Mouse (Mus musculus): Measurements from ENCODE around the gene Arid2. TPM values are rescaled to one million over a fixed set of nuclear protein-coding genes. Genes with fewer than 3 reads are reported as not detected.
A peak's percentile ranks its signal among the peaks of the same experiment; 100 is the strongest.

Gene Arid2
- total and polyA plus RNA-seq, 3 experiments, result 20.3 to 31.2 (median 25.9) TPM

DNA sequence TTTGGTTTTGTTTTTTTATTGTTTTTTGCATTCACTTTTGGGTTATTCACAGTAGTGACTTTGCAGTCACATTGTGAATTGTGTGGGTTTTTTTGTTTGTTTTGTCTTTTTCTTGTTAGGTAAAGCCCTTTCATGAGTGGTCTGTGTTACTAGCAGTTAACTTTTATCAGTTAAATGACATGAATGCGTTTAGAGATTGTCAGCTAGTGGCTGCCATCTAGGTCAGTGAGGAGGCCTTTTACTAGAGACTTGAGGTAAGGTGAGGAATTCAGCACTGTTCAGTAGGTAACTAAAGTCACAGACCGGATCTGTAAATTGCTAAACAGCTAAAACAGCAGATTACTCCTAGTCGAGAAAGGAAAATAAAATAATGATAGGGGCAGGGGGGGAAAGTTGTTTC, 6.1 kb downstream of the Arid2 start:
- H3K79me2 ChIP-seq (ENCODE audit: control insufficient read depth, insufficient read depth, low read length, poor library complexity), result peaks cover 70% of the 10 kb centered on the region
- H3K27ac ChIP-seq (ENCODE audit: control insufficient read depth, low read depth, low read length), result no peak overlapping the region
- H3K4me3 ChIP-seq (ENCODE audit: control insufficient read depth in 1 of 2, insufficient read depth in 1 of 2, low read depth in 2 of 2, low read length in 2 of 2), result no peak overlapping the region
- no peak for DNase-seq (ENCODE audit: low read depth, low spot score)
- H3K9me3 ChIP-seq (replicated peaks; ENCODE audit: insufficient read depth, low read length), result no peaks in the 10 kb centered on the region
- H3K9ac ChIP-seq (ENCODE audit: control insufficient read depth, low read depth, low read length, poor library complexity, severe bottlenecking), result no peak overlapping the region
- peaks cover 2 to 26% of the 10 kb centered on the region in 2 experiments; a peak in 3 of 4 replicates for H3K4me1 ChIP-seq (ENCODE audit: control insufficient read depth in 1 of 2, insufficient read depth in 2 of 2, low read length in 2 of 2)
- TF ChIP-seq TAL1 (IDR thresholded peaks at IDR 0.05; ENCODE audit: low read length) (no peak), NRF1 (IDR thresholded peaks at IDR 0.05; ENCODE audit: insufficient read depth, low read depth, low read length, poor library complexity, severe bottlenecking) (no peak), POLR2A (IDR thresholded peaks at IDR 0.05; ENCODE audit: control insufficient read depth in 1 of 2, insufficient read depth in 1 of 2, low read depth in 1 of 2, low read length in 2 of 2, poor library complexity in 1 of 2) (no peak), CHD2 (IDR thresholded peaks at IDR 0.05; ENCODE audit: low read length) (no peak), MAFK (IDR thresholded peaks at IDR 0.05; ENCODE audit: borderline replicate concordance, low read depth, low read length) (no peak), USF1 (IDR thresholded peaks at IDR 0.05; ENCODE audit: low read depth, low read length) (no peak), E2F4 (IDR thresholded peaks at IDR 0.05; ENCODE audit: borderline replicate concordance, low read depth, low read length) (no peak), MYB (IDR thresholded peaks at IDR 0.05; ENCODE audit: low read depth, low read length) (no peak), MYC (IDR thresholded peaks at IDR 0.05; ENCODE audit: low read depth, low read length) (no peak), ZKSCAN1 (IDR thresholded peaks at IDR 0.05; ENCODE audit: low read depth, low read length) (no peak), MXI1 (IDR thresholded peaks at IDR 0.05; ENCODE audit: low read depth, low read length) (no peak), TCF12 (IDR thresholded peaks at IDR 0.05; ENCODE audit: low read depth, low read length) (0 out of 2 replicates have a peak, but pooled peaks have one; percentile 29), ELF1 (IDR thresholded peaks at IDR 0.05; ENCODE audit: low read depth, low read length) (no peak), ZC3H11A (IDR thresholded peaks at IDR 0.05; ENCODE audit: low read depth, low read length) (no peak), GATA1 (IDR thresholded peaks at IDR 0.05; ENCODE audit: low read depth, low read length) (peak; percentile 47), UBTF (IDR thresholded peaks at IDR 0.05; ENCODE audit: borderline replicate concordance, insufficient read depth, low read depth, low read length) (no peak), RAD21 (IDR thresholded peaks at IDR 0.05; ENCODE audit: low read depth, low read length) (no peak), MEF2A (IDR thresholded peaks at IDR 0.05; ENCODE audit: extremely low read depth, insufficient replicate concordance, low read depth, low read length, poor library complexity, severe bottlenecking) (no peak), EP300 (IDR thresholded peaks at IDR 0.05; ENCODE audit: low read depth in 1 of 2, low read length in 2 of 2) (peak in 1 of 2 experiments; percentile 50; a peak in 1 of 4 replicates), MAX (IDR thresholded peaks at IDR 0.05; ENCODE audit: low read length) (no peak), BHLHE40 (IDR thresholded peaks at IDR 0.05; ENCODE audit: borderline replicate concordance, low read depth, low read length) (no peak), SIN3A (IDR thresholded peaks at IDR 0.05; ENCODE audit: low read length) (no peak), ZNF384 (IDR thresholded peaks at IDR 0.05; ENCODE audit: low read depth, low read length) (peak; percentile 28; the same call in 1 of the 2 replicates), NELFE (IDR thresholded peaks at IDR 0.05; ENCODE audit: low read depth, low read length) (no peak), USF2 (IDR thresholded peaks at IDR 0.05; ENCODE audit: borderline replicate concordance in 1 of 2, insufficient read depth in 1 of 2, low read depth in 1 of 2, low read length in 2 of 2) (no peak), ETS1 (IDR thresholded peaks at IDR 0.05; ENCODE audit: low read depth, low read length) (no peak), POLR2AphosphoS2 (IDR thresholded peaks at IDR 0.05; ENCODE audit: low read length) (no peak)
- peaks cover 14 to 38% of the 10 kb centered on the region in 2 experiments for H3K36me3 ChIP-seq (ENCODE audit: control insufficient read depth in 1 of 2, insufficient read depth in 2 of 2, low read length in 2 of 2)
- no peaks in the 10 kb centered on the region for H3K27me3 ChIP-seq (ENCODE audit: control insufficient read depth in 1 of 2, insufficient read depth in 2 of 2, low read length in 2 of 2)

Measured in MEL (cell line).